Mouse (Mus musculus) heart, adult 2 months (tissue): ENCODE measurements around the gene Arnt2.

Source experiments
- CTCF ChIP-seq: fragments of 200-600 bp; IDR thresholded peaks from 2 replicates; pipeline ENCODE4 v1.8.1; 2022; ENCODE audit warnings: antibody characterized with exemption, mild to moderate bottlenecking, moderate library complexity
- POLR2A ChIP-seq: fragments of 200-500 bp; IDR thresholded peaks from 2 replicates; pipeline ENCODE4 v1.6.1; 2011; ENCODE audit warnings: mild to moderate bottlenecking, low read depth, low read length, control low read depth; ENCODE audit not compliant: insufficient read depth

DNA sequence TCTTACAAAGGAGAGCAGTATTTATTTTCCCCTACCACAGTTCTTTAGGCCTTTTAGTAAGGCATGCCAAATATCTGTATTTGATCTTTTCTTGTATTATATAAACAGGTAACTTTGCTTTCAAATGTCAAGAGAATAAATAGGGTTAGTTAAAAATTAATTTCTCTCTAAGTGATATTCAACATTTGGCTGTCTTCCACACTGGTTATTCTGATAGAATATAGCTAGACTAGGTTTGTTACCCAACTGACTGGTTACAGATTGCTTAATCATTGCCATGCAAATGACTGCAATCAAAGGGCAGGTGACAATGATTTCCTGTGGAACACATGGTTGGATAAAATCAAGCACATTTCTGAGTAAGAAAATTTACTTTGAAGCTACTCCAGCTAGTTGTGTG, 7.5 kb upstream of the Arnt2 start:
- TF ChIP-seq CTCF, result no peak
- no peak for TF ChIP-seq POLR2A
